Mouse (Mus musculus) olfactory bulb, adult 2 months (tissue): ENCODE measurements around the gene Gm2431.

Experiments used
- CTCF ChIP-seq: fragments of 200-500 bp; IDR thresholded peaks from 2 replicates; pipeline ENCODE4 v1.5.1; 2012; ENCODE audit warnings: low read depth, mild to moderate bottlenecking, low read length, moderate library complexity; ENCODE audit not compliant: insufficient read depth
- POLR2A ChIP-seq: fragments of 200-500 bp; IDR thresholded peaks from 2 replicates; pipeline ENCODE4 v1.6.1; 2012; ENCODE audit warnings: mild to moderate bottlenecking, low read depth, low read length, moderate library complexity; ENCODE audit not compliant: insufficient read depth

DNA sequence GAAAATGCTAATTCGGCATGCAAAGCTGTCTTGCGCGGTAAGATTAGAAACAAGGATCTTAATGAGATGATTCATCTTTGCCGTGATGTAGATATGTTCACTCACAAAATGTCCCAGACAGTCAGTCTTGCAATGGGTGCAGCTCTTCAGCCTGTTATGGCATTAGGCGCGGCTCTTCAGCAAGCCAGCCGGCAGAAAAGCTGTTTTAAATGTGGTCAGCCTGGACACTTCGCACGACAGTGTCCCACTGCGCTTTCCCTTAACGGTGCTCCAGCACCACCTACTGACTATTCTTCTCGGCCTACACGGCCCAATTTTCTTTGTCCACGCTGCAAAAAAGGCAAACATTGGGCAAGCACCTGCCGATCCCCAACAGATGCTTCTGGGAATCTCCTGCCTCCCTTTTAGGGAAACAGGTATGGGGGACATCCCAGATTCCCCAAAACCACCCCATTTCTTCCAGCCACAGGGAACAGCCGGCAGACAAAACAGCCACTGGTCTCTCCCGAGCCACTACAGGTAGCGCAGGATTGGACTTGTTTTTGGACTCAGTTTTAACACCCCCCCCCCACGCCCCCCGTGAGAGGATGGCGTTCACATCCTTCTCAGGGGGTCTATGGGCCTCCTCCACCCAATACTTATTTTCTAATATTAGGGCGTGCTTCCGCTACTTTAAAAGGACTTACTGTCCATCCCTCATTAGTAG lies 27.1 kb upstream of the Gm2431 start:
- TF ChIP-seq CTCF (no peak), POLR2A (no peak)
